Comparison of ENCODE assay signal across 13 mouse cellular contexts in genomic region chr5:27565700-27566099, GRCm38 (mm10).
DNase-seq lines count a peak whose midpoint lies in the region; ATAC-seq lines count a peak whose summit lies in the region.
"Had no signal": no experiment of that assay in that cellular context is flagged by ENCODE, and none has a peak within 500 bp of the region (broad histone marks: within the 10 kb centered on the region; RNA-seq: fewer than 3 reads in every experiment).

No protein-coding gene starts in this region.

- no peak overlapping the region for H3K4me2 ChIP-seq in midbrain, embryonic 14.5 days (ENCODE audit: low read length)
- H3K4me2 ChIP-seq in hindbrain, embryonic 12.5 days (replicated peaks) = no peak overlapping the region
- no peak overlapping the region for H3K4me2 ChIP-seq in neural tube, embryonic 11.5 days (ENCODE audit: low read depth)
- H3K4me2 ChIP-seq in heart, embryonic 11.5 days = no peak overlapping the region
- H3K4me2 ChIP-seq: heart, embryonic 15.5 days; kidney, embryonic 15.5 days had no signal

- no peaks in the 10 kb centered on the region for H3K36me3 ChIP-seq in midbrain, embryonic 14.5 days (ENCODE audit: control insufficient read depth, insufficient read depth, low read length)
- H3K36me3 ChIP-seq in midbrain, embryonic 10.5 days = no peaks in the 10 kb centered on the region
- no peaks in the 10 kb centered on the region for H3K36me3 ChIP-seq in hindbrain, embryonic 12.5 days
- no peaks in the 10 kb centered on the region for H3K36me3 ChIP-seq in neural tube, embryonic 11.5 days (ENCODE audit: control insufficient read depth, insufficient read depth, low read length)
- no peaks in the 10 kb centered on the region for H3K36me3 ChIP-seq in heart, embryonic 11.5 days (ENCODE audit: control insufficient read depth, insufficient read depth, low read length)
- H3K36me3 ChIP-seq: heart, embryonic 15.5 days; kidney, embryonic 15.5 days had no signal

- no peaks in the 10 kb centered on the region for H3K9me3 ChIP-seq in midbrain, embryonic 14.5 days (ENCODE audit: control insufficient read depth, low read length)
- H3K9me3 ChIP-seq in midbrain, embryonic 10.5 days (replicated peaks) = no peaks in the 10 kb centered on the region
- no peaks in the 10 kb centered on the region for H3K9me3 ChIP-seq in hindbrain, embryonic 12.5 days (replicated peaks)
- H3K9me3 ChIP-seq in neural tube, embryonic 11.5 days (ENCODE audit: control insufficient read depth, low read length) = no peaks in the 10 kb centered on the region
- H3K9me3 ChIP-seq in heart, embryonic 11.5 days (replicated peaks; ENCODE audit: control insufficient read depth, low read length) = no peaks in the 10 kb centered on the region
- H3K9me3 ChIP-seq: heart, embryonic 15.5 days; kidney, embryonic 15.5 days had no signal

- H3K27me3 ChIP-seq in midbrain, embryonic 14.5 days (ENCODE audit: control insufficient read depth, insufficient read depth, low read length) = no peaks in the 10 kb centered on the region
- H3K27me3 ChIP-seq in midbrain, embryonic 10.5 days (ENCODE audit: low read depth, poor library complexity, severe bottlenecking) = no peaks in the 10 kb centered on the region
- no peaks in the 10 kb centered on the region for H3K27me3 ChIP-seq in hindbrain, embryonic 12.5 days
- no peaks in the 10 kb centered on the region for H3K27me3 ChIP-seq in neural tube, embryonic 11.5 days (ENCODE audit: control insufficient read depth, insufficient read depth, low read length)
- H3K27me3 ChIP-seq in heart, embryonic 11.5 days (ENCODE audit: control insufficient read depth, insufficient read depth, low read length) = no peaks in the 10 kb centered on the region
- H3K27me3 ChIP-seq: heart, embryonic 15.5 days; kidney, embryonic 15.5 days had no signal

- WGBS in midbrain, embryonic 14.5 days = 66% methylated on average over 7 of the region's 7 CpGs
- 69% methylated on average over 7 of the region's 7 CpGs for WGBS in midbrain, embryonic 10.5 days
- WGBS in hindbrain, embryonic 12.5 days = 45% methylated on average over 7 of the region's 7 CpGs
- WGBS in neural tube, embryonic 11.5 days = 52% methylated on average over 7 of the region's 7 CpGs
- WGBS in heart, embryonic 11.5 days (ENCODE audit: insufficient replicate concordance) = 67% methylated on average over 7 of the region's 7 CpGs

- H3K27ac ChIP-seq in midbrain, embryonic 14.5 days (replicated peaks; ENCODE audit: low read depth, low read length) = 0 out of 2 replicates have a peak overlapping the region, but pooled peaks have one; percentile 45
- no peak overlapping the region for H3K27ac ChIP-seq in midbrain, embryonic 10.5 days (replicated peaks)
- peak overlapping the region; percentile 60; the same call in 1 of the 2 replicates for H3K27ac ChIP-seq in hindbrain, embryonic 12.5 days
- no peak overlapping the region for H3K27ac ChIP-seq in neural tube, embryonic 11.5 days (ENCODE audit: low read depth, low read length)
- H3K27ac ChIP-seq in heart, embryonic 11.5 days (ENCODE audit: low read depth, low read length) = no peak overlapping the region
- H3K27ac ChIP-seq: heart, embryonic 15.5 days; kidney, embryonic 15.5 days; liver, embryonic 14.5 days had no signal

- no peak overlapping the region for H3K9ac ChIP-seq in midbrain, embryonic 14.5 days (replicated peaks; ENCODE audit: low read length)
- H3K9ac ChIP-seq in hindbrain, embryonic 12.5 days = no peak overlapping the region
- no peak overlapping the region for H3K9ac ChIP-seq in neural tube, embryonic 11.5 days (ENCODE audit: low read length)
- H3K9ac ChIP-seq in heart, embryonic 11.5 days (ENCODE audit: low read depth, low read length) = no peak overlapping the region
- H3K9ac ChIP-seq: heart, embryonic 15.5 days; kidney, embryonic 15.5 days; liver, embryonic 14.5 days had no signal

- no peak for ATAC-seq in midbrain, embryonic 14.5 days (ENCODE audit: low FRiP score, low TSS enrichment)
- ATAC-seq in hindbrain, embryonic 12.5 days (ENCODE audit: low FRiP score) = 0 out of 2 replicates have a peak, but pooled peaks have one; percentile 38
- no peak for ATAC-seq in neural tube, embryonic 11.5 days (ENCODE audit: insufficient read depth, low FRiP score, low TSS enrichment)
- ATAC-seq in heart, embryonic 11.5 days (replicated peaks; ENCODE audit: insufficient number of reproducible peaks, low FRiP score, low TSS enrichment) = no peak
- ATAC-seq: forebrain, embryonic 16.5 days had no signal

- H3K4me3 ChIP-seq in midbrain, embryonic 14.5 days (replicated peaks; ENCODE audit: low read depth, low read length) = no peak overlapping the region
- H3K4me3 ChIP-seq in midbrain, embryonic 10.5 days = no peak overlapping the region
- no peak overlapping the region for H3K4me3 ChIP-seq in hindbrain, embryonic 12.5 days
- H3K4me3 ChIP-seq in neural tube, embryonic 11.5 days (ENCODE audit: low read depth, low read length) = no peak overlapping the region
- H3K4me3 ChIP-seq in heart, embryonic 11.5 days (ENCODE audit: low read depth, low read length) = no peak overlapping the region
- H3K4me3 ChIP-seq: heart, embryonic 15.5 days; kidney, embryonic 15.5 days had no signal

- no peak for DNase-seq in midbrain, embryonic 14.5 days
- no peak for DNase-seq in midbrain, embryonic 10.5 days (ENCODE audit: low spot score)
- peak; percentile 62 to 72 for DNase-seq in cerebellum, postnatal 10 days
- DNase-seq in neural tube, embryonic 11.5 days (ENCODE audit: low spot score) = peak; percentile 35
- no peak for DNase-seq in spleen, postnatal 10 days (ENCODE audit: low spot score in 2 of 2)
- DNase-seq: adrenal gland, postnatal 14 days; lung, postnatal 36 days had no signal

- H3K4me1 ChIP-seq in midbrain, embryonic 14.5 days (ENCODE audit: control insufficient read depth, insufficient read depth, low read length) = no peaks in the 10 kb centered on the region
- no peaks in the 10 kb centered on the region for H3K4me1 ChIP-seq in midbrain, embryonic 10.5 days
- 0 out of 2 replicates have a peak, but pooled peaks cover 3% of the 10 kb centered on the region for H3K4me1 ChIP-seq in hindbrain, embryonic 12.5 days
- H3K4me1 ChIP-seq in neural tube, embryonic 11.5 days (ENCODE audit: control insufficient read depth, insufficient read depth, low read length) = no peaks in the 10 kb centered on the region
- no peaks in the 10 kb centered on the region for H3K4me1 ChIP-seq in heart, embryonic 11.5 days (ENCODE audit: control insufficient read depth, insufficient read depth, low read length)
- H3K4me1 ChIP-seq: heart, embryonic 15.5 days; kidney, embryonic 15.5 days had no signal

Comparison
In these comparisons a context has a peak if more than half of its experiments do, and no peak if none do; other contexts are left out.
1. H3K27ac ChIP-seq: peak in midbrain, embryonic 14.5 days (single experiment) and hindbrain, embryonic 12.5 days (single experiment); none in midbrain, embryonic 10.5 days (single experiment), neural tube, embryonic 11.5 days (single experiment) and heart, embryonic 11.5 days (single experiment).
2. DNase-seq: peak in cerebellum, postnatal 10 days (2 of 2) and neural tube, embryonic 11.5 days (single experiment); none in midbrain, embryonic 14.5 days (single experiment), midbrain, embryonic 10.5 days (single experiment) and spleen, postnatal 10 days (0 of 2).